Mouse (Mus musculus): ENCODE data around the gene Fancl.
"Not testable (repeated sequence)": the region's sequence is repeated elsewhere in the genome, so short reads cannot be mapped to it uniquely, and the experiment has no call there.

The Fancl gene

GRCm38 (mm10) chr11:26385971-26386370 lies at the start of gene Fancl:
Gene Fancl (plus strand): TSS chr11:26386135.
- no peak for DNase-seq (ENCODE audit: low read depth in 2 of 2, low spot score in 2 of 2)

GRCm38 (mm10) chr11:26336848-26337247 lies 49.1 kb upstream of the Fancl start:
- no peak for DNase-seq (ENCODE audit: low read depth in 2 of 2, low spot score in 2 of 2)

GRCm38 (mm10) chr11:26370176-26370575 lies 15.8 kb upstream of the Fancl start:
- not testable (repeated sequence) for DNase-seq (ENCODE audit: low read depth in 2 of 2, low spot score in 2 of 2)

GRCm38 (mm10) chr11:26371980-26372379 lies 14.0 kb upstream of the Fancl start:
- DNase-seq (ENCODE audit: low read depth in 2 of 2, low spot score in 2 of 2): not testable (repeated sequence)

GRCm38 (mm10) chr11:26374132-26374531 lies 11.8 kb upstream of the Fancl start:
- no peak for DNase-seq (ENCODE audit: low read depth in 2 of 2, low spot score in 2 of 2)

GRCm38 (mm10) chr11:26378074-26378473 lies 7.9 kb upstream of the Fancl start:
- no peak for DNase-seq (ENCODE audit: low read depth in 2 of 2, low spot score in 2 of 2)

- DNase-seq (ENCODE audit: low read depth in 2 of 2, low spot score in 2 of 2): no peak
Observed at GRCm38 (mm10) chr11:26381499-26381898, 4.4 kb upstream of the Fancl start.

- no peak for DNase-seq (ENCODE audit: low read depth in 2 of 2, low spot score in 2 of 2)
Observed at GRCm38 (mm10) chr11:26386678-26387077, 743 bp downstream of the Fancl start.

GRCm38 (mm10) chr11:26387087-26387611 lies 1.2 kb downstream of the Fancl start:
- DNase-seq (ENCODE audit: low read depth in 2 of 2, low spot score in 2 of 2): peak; percentile 91 to 92

GRCm38 (mm10) chr11:26395561-26395960 lies 9.6 kb downstream of the Fancl start:
- no peak for DNase-seq (ENCODE audit: low read depth in 2 of 2, low spot score in 2 of 2)

GRCm38 (mm10) chr11:26412972-26413371 lies 27.0 kb downstream of the Fancl start:
- no peak for DNase-seq (ENCODE audit: low read depth in 2 of 2, low spot score in 2 of 2)

GRCm38 (mm10) chr11:26421472-26421871 lies 35.5 kb downstream of the Fancl start:
- no peak for DNase-seq (ENCODE audit: low read depth in 2 of 2, low spot score in 2 of 2)

- no peak for DNase-seq (ENCODE audit: low read depth in 2 of 2, low spot score in 2 of 2)
Observed at GRCm38 (mm10) chr11:26434229-26434628, 48.3 kb downstream of the Fancl start.

GRCm38 (mm10) chr11:26437818-26438217 lies 51.9 kb downstream of the Fancl start:
- no peak for DNase-seq (ENCODE audit: low read depth in 2 of 2, low spot score in 2 of 2)

- DNase-seq (ENCODE audit: low read depth in 2 of 2, low spot score in 2 of 2): no peak
Observed at GRCm38 (mm10) chr11:26441121-26441520, 55.2 kb downstream of the Fancl start.

- no peak for DNase-seq (ENCODE audit: low read depth in 2 of 2, low spot score in 2 of 2)
Observed at GRCm38 (mm10) chr11:26444374-26444773, 58.4 kb downstream of the Fancl start.

- DNase-seq (ENCODE audit: low read depth in 2 of 2, low spot score in 2 of 2): no peak
Observed at GRCm38 (mm10) chr11:26449789-26450188, 63.9 kb downstream of the Fancl start.

- DNase-seq (ENCODE audit: low read depth in 2 of 2, low spot score in 2 of 2): no peak
Observed at GRCm38 (mm10) chr11:26450636-26451035, 64.7 kb downstream of the Fancl start.

- DNase-seq (ENCODE audit: low read depth in 2 of 2, low spot score in 2 of 2): no peak
Observed at GRCm38 (mm10) chr11:26451228-26451627, 65.3 kb downstream of the Fancl start.

GRCm38 (mm10) chr11:26452693-26453092 lies 66.8 kb downstream of the Fancl start:
- no peak for DNase-seq (ENCODE audit: low read depth in 2 of 2, low spot score in 2 of 2)

- no peak for DNase-seq (ENCODE audit: low read depth in 2 of 2, low spot score in 2 of 2)
Observed at GRCm38 (mm10) chr11:26454081-26454480, 68.1 kb downstream of the Fancl start.

- DNase-seq (ENCODE audit: low read depth in 2 of 2, low spot score in 2 of 2): no peak
Observed at GRCm38 (mm10) chr11:26477037-26477739, 91.3 kb downstream of the Fancl start.

GRCm38 (mm10) chr11:26481691-26482242 lies 95.8 kb downstream of the Fancl start:
- DNase-seq (ENCODE audit: low read depth in 2 of 2, low spot score in 2 of 2): no peak

Measured in CD8-positive naive resting alpha-beta T cell, adult 2 months (primary cell).